Mouse (Mus musculus) ES-Bruce4 (cell line): ENCODE data around the gene Zfp148. TPM values are rescaled to one million over a fixed set of nuclear protein-coding genes. Genes with fewer than 3 reads are reported as not detected.
"Not testable (repeated sequence)": the region's sequence is repeated elsewhere in the genome, so short reads cannot be mapped to it uniquely, and the experiment has no call there.

Source experiments
- H3K27ac ChIP-seq: 2 replicates; pipeline ENCODE4 v1.5.1; 2012; ENCODE audit warnings: low read length, inconsistent platforms; ENCODE audit not compliant: insufficient read depth
- H3K27me3 ChIP-seq: 2 replicates; pipeline ENCODE4 v1.6.1; 2012; ENCODE audit warnings: mild to moderate bottlenecking, low read length, inconsistent platforms; ENCODE audit not compliant: control insufficient read depth, poor library complexity, insufficient read depth, severe bottlenecking
- H3K36me3 ChIP-seq: 2 replicates; pipeline ENCODE4 v1.6.1; 2012; ENCODE audit warnings: inconsistent platforms, mild to moderate bottlenecking, low read length, moderate library complexity; ENCODE audit not compliant: control insufficient read depth, poor library complexity, insufficient read depth, severe bottlenecking
- H3K4me1 ChIP-seq: one replicate; pipeline ENCODE4 v1.8.1; 2011; ENCODE audit warnings: low read length; ENCODE audit not compliant: control insufficient read depth, insufficient read depth
- H3K4me3 ChIP-seq: 2 replicates; pipeline ENCODE4 v1.5.1; 2011; ENCODE audit warnings: low read depth, mild to moderate bottlenecking, low read length
- H3K9ac ChIP-seq: 2 replicates; pipeline ENCODE4 v1.6.1; 2012; ENCODE audit warnings: low read depth, mild to moderate bottlenecking, inconsistent platforms; ENCODE audit not compliant: poor library complexity, severe bottlenecking
- H3K9me3 ChIP-seq: replicated peaks from 2 replicates; pipeline ENCODE4 v1.6.1; 2012; ENCODE audit warnings: mild to moderate bottlenecking, low read length, inconsistent platforms; ENCODE audit not compliant: control insufficient read depth, poor library complexity, insufficient read depth, severe bottlenecking
- CTCF ChIP-seq: IDR thresholded peaks from one replicate; pipeline ENCODE4 v1.8.1; 2011; ENCODE audit warnings: low read depth, low read length
- EP300 ChIP-seq: IDR thresholded peaks from 2 replicates; pipeline ENCODE4 v1.6.1; 2011; ENCODE audit warnings: low read depth, low read length; ENCODE audit not compliant: insufficient read depth
- POLR2A ChIP-seq: IDR thresholded peaks from one replicate; pipeline ENCODE4 v1.8.1; 2011; ENCODE audit warnings: low read length; ENCODE audit not compliant: insufficient read depth
- polyA plus RNA-seq: library from polyadenylated mRNA; stranded (reverse); fragments of >200 nt; gene quantifications from 2 replicates; pipeline ENCODE4 v1.2.4, GENCODE M21; 2011; ENCODE audit warnings: low read depth; ENCODE audit not compliant: missing spikeins, insufficient read depth, insufficient read length

Gene Zfp148
- polyA plus RNA-seq, result 46.8 and 48.1 TPM in 2 replicates

- peak within 1 kb of the TSS; percentile 86 for H3K4me3 ChIP-seq
- peak within 1 kb of the TSS; percentile 75 for H3K27ac ChIP-seq
- not testable (repeated sequence) for H3K9me3 ChIP-seq, H3K36me3 ChIP-seq, H3K4me1 ChIP-seq, H3K27me3 ChIP-seq
- TF ChIP-seq POLR2A (peak; percentile 40), EP300 (peak; percentile 51; the same call in 1 of the 2 replicates)
- H3K9ac ChIP-seq, result peak within 1 kb of the TSS; percentile 94
Observed at GRCm38 (mm10) chr16:33379944-33380881, at the start of gene Zfp148. Zfp148 (plus strand) TSS chr16:33380836.

GRCm38 (mm10) chr16:33333015-33333414 lies 47.6 kb upstream of the Zfp148 start:
- H3K9me3 ChIP-seq, result no peaks in the 10 kb centered on the region
- peaks cover 4% of the 10 kb centered on the region for H3K4me1 ChIP-seq
- no peak overlapping the region for H3K4me3 ChIP-seq
- H3K36me3 ChIP-seq, result no peaks in the 10 kb centered on the region
- no peaks in the 10 kb centered on the region for H3K27me3 ChIP-seq
- H3K9ac ChIP-seq, result no peak overlapping the region
- H3K27ac ChIP-seq, result no peak overlapping the region
- no peak for TF ChIP-seq CTCF
- TF ChIP-seq POLR2A, result no peak
- no peak for TF ChIP-seq EP300

GRCm38 (mm10) chr16:33337177-33337576 lies 43.5 kb upstream of the Zfp148 start:
- TF ChIP-seq EP300 (0 out of 2 replicates have a peak, but pooled peaks have one; percentile 16), CTCF (peak; percentile 45), POLR2A (no peak)
- no peaks in the 10 kb centered on the region for H3K9me3 ChIP-seq
- H3K27ac ChIP-seq, result peak overlapping the region; percentile 27; the same call in 1 of the 2 replicates
- 0 out of 2 replicates have a peak overlapping the region, but pooled peaks have one; percentile 2 for H3K4me3 ChIP-seq
- H3K9ac ChIP-seq, result no peak overlapping the region
- peaks cover 4% of the 10 kb centered on the region for H3K4me1 ChIP-seq
- no peaks in the 10 kb centered on the region for H3K27me3 ChIP-seq
- H3K36me3 ChIP-seq, result no peaks in the 10 kb centered on the region

GRCm38 (mm10) chr16:33337681-33338080 lies 43.0 kb upstream of the Zfp148 start:
- H3K4me3 ChIP-seq, result no peak overlapping the region
- no peaks in the 10 kb centered on the region for H3K27me3 ChIP-seq
- H3K9me3 ChIP-seq, result no peaks in the 10 kb centered on the region
- H3K4me1 ChIP-seq, result peaks cover 4% of the 10 kb centered on the region
- TF ChIP-seq POLR2A, result no peak
- no peak for TF ChIP-seq CTCF
- no peak for TF ChIP-seq EP300
- 0 out of 2 replicates have a peak overlapping the region, but pooled peaks have one; percentile 13 for H3K9ac ChIP-seq
- H3K36me3 ChIP-seq, result no peaks in the 10 kb centered on the region
- H3K27ac ChIP-seq, result peak overlapping the region; percentile 27; the same call in 1 of the 2 replicates

GRCm38 (mm10) chr16:33338492-33338891 lies 42.1 kb upstream of the Zfp148 start:
- no peak overlapping the region for H3K27ac ChIP-seq
- no peak overlapping the region for H3K4me3 ChIP-seq
- H3K27me3 ChIP-seq, result no peaks in the 10 kb centered on the region
- no peaks in the 10 kb centered on the region for H3K36me3 ChIP-seq
- no peak for TF ChIP-seq CTCF
- no peak for TF ChIP-seq EP300
- TF ChIP-seq POLR2A, result no peak
- H3K4me1 ChIP-seq, result peaks cover 1% of the 10 kb centered on the region
- H3K9ac ChIP-seq, result no peak overlapping the region
- H3K9me3 ChIP-seq, result no peaks in the 10 kb centered on the region

- Histone ChIP-seq H3K9ac (no peak overlapping the region), H3K27me3 (no peaks in the 10 kb centered on the region), H3K4me3 (no peak overlapping the region), H3K4me1 (peaks cover 1% of the 10 kb centered on the region), H3K36me3 (no peaks in the 10 kb centered on the region), H3K27ac (no peak overlapping the region), H3K9me3 (no peaks in the 10 kb centered on the region)
- TF ChIP-seq CTCF (no peak), POLR2A (no peak), EP300 (no peak)
Observed at GRCm38 (mm10) chr16:33339476-33339875, 41.2 kb upstream of the Zfp148 start.
